Mouse (Mus musculus) hindbrain, embryonic 10.5 days (tissue): ENCODE results near the gene Npm1. TPM values are rescaled to one million over a fixed set of nuclear protein-coding genes. Genes with fewer than 3 reads are reported as not detected.

Experiments used
- DNase-seq: peaks from one replicate; pipeline ENCODE4 v3.0.0-alpha.2; 2017; ENCODE audit warnings: low spot score
- H3K27ac ChIP-seq: fragments of 300-500 bp; sonication (generic); 2 replicates; pipeline ENCODE4 v1.5.1; 2016; ENCODE audit warnings: mild to moderate bottlenecking, moderate library complexity
- H3K27me3 ChIP-seq: fragments of 300-500 bp; sonication (generic); 2 replicates; pipeline ENCODE4 v1.6.1; 2016; ENCODE audit warnings: mild to moderate bottlenecking; ENCODE audit not compliant: poor library complexity, insufficient read depth, severe bottlenecking
- H3K36me3 ChIP-seq: fragments of 300-500 bp; sonication (generic); 2 replicates; pipeline ENCODE4 v1.6.1; 2016; ENCODE audit warnings: mild to moderate bottlenecking, moderate library complexity
- H3K4me1 ChIP-seq: fragments of 300-500 bp; sonication (generic); replicated peaks from 2 replicates; pipeline ENCODE4 v1.6.1; 2016; ENCODE audit warnings: mild to moderate bottlenecking
- H3K4me3 ChIP-seq: fragments of 300-500 bp; sonication (generic); 2 replicates; pipeline ENCODE4 v1.5.1; 2016; ENCODE audit warnings: mild to moderate bottlenecking, moderate library complexity
- H3K9me3 ChIP-seq: fragments of 300-500 bp; sonication (generic); 2 replicates; pipeline ENCODE4 v1.6.1; 2016; ENCODE audit warnings: mild to moderate bottlenecking, moderate library complexity
- WGBS: fragments of 180-500 bp; shearing (Covaris S2); methylation state at CpG from one replicate; pipeline ENCODE4 v1.1.7; 2016; 5-methylcytosine and 5-hydroxymethylcytosine counted together
- polyA plus RNA-seq: library from polyadenylated mRNA; unstranded; fragments of >200 nt; fragmentation: Nextera tagmentation; extraction: Ambion mirVana; gene quantifications from 2 replicates; pipeline ENCODE4 v1.2.1, GENCODE M21; 2016

Npm1 gene
- polyA plus RNA-seq, 1 experiment from 2014 or later = 691 TPM

DNA sequence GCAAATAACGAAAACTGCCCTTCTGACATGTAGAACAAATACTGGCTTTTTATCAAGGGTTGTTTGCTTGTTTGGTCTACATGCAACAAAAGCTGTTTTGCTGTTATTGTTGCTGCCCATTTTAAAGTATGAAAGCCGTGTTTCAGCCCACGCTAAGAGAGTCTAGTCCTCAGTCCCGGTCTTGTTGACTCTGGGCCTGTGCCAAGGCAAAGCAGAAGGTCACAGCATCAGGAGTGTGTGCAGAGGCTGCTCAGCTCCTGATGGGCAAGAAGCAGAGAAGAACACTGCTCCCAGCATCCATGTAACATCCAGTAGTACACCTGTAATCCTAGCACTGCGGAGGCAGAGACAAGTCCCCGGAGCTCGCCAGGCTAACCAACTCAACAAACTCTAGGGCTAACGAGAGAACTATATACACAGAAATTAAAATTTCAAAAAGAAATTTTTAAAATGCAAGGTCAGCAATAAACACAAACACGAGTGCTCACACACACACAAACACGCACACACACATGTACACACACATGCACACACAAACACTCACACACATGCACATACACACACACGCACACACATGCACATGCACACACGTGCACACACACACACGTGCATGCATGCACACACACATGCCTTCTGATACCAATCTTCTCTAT, 59.6 kb downstream of the Npm1 start:
- Histone ChIP-seq H3K4me3 (no peak overlapping the region), H3K9me3 (no peaks in the 10 kb centered on the region)
- WGBS = 91% methylated on average over 13 of the region's 13 CpGs

More for the DNA sequence above, 59.6 kb downstream of the Npm1 start:
- no peak for DNase-seq
- Histone ChIP-seq H3K4me1 (peaks cover 20% of the 10 kb centered on the region), H3K27me3 (no peaks in the 10 kb centered on the region), H3K27ac (no peak overlapping the region), H3K36me3 (no peaks in the 10 kb centered on the region)

Other genes starting within 250 kb of the Npm1 start
- gene Fgf18, start 15.8 kb downstream of the Npm1 start, polyA plus RNA-seq = 5.9 and 7.7 TPM in 2 replicates
- gene Tlx3, start 40.4 kb upstream of the Npm1 start, polyA plus RNA-seq = 11.9 and 17.9 TPM in 2 replicates
- not detected in 2 replicates for gene Gm12117, start 113.5 kb upstream of the Npm1 start, polyA plus RNA-seq